Mouse (Mus musculus) stomach, postnatal 0 days (tissue): Measurements from ENCODE around the gene Fam89b.

Source experiments
- CTCF ChIP-seq: IDR thresholded peaks from 2 replicates; pipeline ENCODE4 v1.5.1; 2016; ENCODE audit warnings: antibody characterized with exemption, low read depth, mild to moderate bottlenecking, moderate library complexity
- EP300 ChIP-seq: optimal IDR thresholded peaks from 2 replicates; pipeline ENCODE3; 2016; ENCODE audit warnings: antibody characterized with exemption

GRCm38 (mm10) chr19:5725767-5726515 lies 3.5 kb downstream of the Fam89b start, which contains the start of gene Ehbp1l1:
- TF ChIP-seq CTCF: no peak
- no peak for TF ChIP-seq EP300
